Mouse (Mus musculus) limb, embryonic 10.5 days (tissue): ENCODE data around the gene Robo1. TPM values are rescaled to one million over a fixed set of nuclear protein-coding genes. Genes with fewer than 3 reads are reported as not detected.

Source experiments
- DNase-seq: peaks from one replicate; pipeline ENCODE4 v3.0.0-alpha.2; 2017; ENCODE audit warnings: low spot score
- H3K27ac ChIP-seq: fragments of 300-500 bp; sonication (generic); 2 replicates; pipeline ENCODE4 v1.5.1; 2016; ENCODE audit warnings: mild to moderate bottlenecking
- H3K27me3 ChIP-seq: fragments of 300-500 bp; sonication (generic); 2 replicates; pipeline ENCODE4 v1.6.1; 2016; ENCODE audit warnings: low read depth, mild to moderate bottlenecking; ENCODE audit not compliant: poor library complexity, severe bottlenecking
- H3K36me3 ChIP-seq: fragments of 300-500 bp; sonication (generic); 2 replicates; pipeline ENCODE4 v1.6.1; 2016; ENCODE audit warnings: mild to moderate bottlenecking, moderate library complexity
- H3K4me1 ChIP-seq: fragments of 300-500 bp; sonication (generic); 2 replicates; pipeline ENCODE4 v1.6.1; 2016
- H3K4me3 ChIP-seq: fragments of 300-500 bp; sonication (generic); 2 replicates; pipeline ENCODE4 v1.5.1; 2016; ENCODE audit warnings: mild to moderate bottlenecking, moderate library complexity
- H3K9me3 ChIP-seq: fragments of 300-500 bp; sonication (generic); replicated peaks from 2 replicates; pipeline ENCODE4 v1.6.1; 2016; ENCODE audit warnings: mild to moderate bottlenecking
- WGBS: fragments of 180-500 bp; shearing (Covaris S2); methylation state at CpG from one replicate; pipeline ENCODE4 v1.1.7; 2016; 5-methylcytosine and 5-hydroxymethylcytosine counted together
- polyA plus RNA-seq: library from polyadenylated mRNA; unstranded; fragments of >200 nt; fragmentation: Nextera tagmentation; extraction: Ambion mirVana; gene quantifications from 2 replicates; pipeline ENCODE4 v1.2.1, GENCODE M21; 2016

Gene Robo1
- polyA plus RNA-seq, 1 experiment from 2014 or later, result 42.1 TPM

- WGBS, result 76% methylated on average over 15 of the region's 15 CpGs
- Histone ChIP-seq H3K27me3 (no peaks in the 10 kb centered on the region), H3K36me3 (no peaks in the 10 kb centered on the region), H3K9me3 (no peaks in the 10 kb centered on the region), H3K4me3 (no peak overlapping the region), H3K27ac (no peak overlapping the region), H3K4me1 (peaks cover 17% of the 10 kb centered on the region)
- DNase-seq, result no peak
Measured at GRCm38 (mm10) chr16:72800121-72800749, 492.1 kb downstream of the Robo1 start.

DNA sequence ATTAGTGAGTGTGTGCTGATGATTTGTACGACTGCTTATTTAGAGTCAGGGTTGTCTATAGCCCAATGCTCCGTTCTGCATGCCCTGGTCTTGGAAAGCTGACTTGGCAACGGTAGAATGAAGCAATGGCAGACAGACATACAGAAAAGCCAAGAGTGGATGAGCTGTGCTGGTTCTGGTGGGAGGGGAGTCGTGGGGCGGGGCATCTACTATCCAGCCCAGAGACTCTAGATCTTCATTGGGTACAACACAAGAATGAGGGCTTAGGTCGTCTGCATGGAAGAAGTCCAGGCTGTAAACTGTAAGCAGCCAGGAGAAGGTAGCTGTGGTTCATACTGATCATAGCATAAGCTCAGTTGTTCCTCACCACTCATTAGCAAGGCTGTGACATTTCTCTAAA is 492.7 kb downstream of the Robo1 start:
- WGBS, result 84% methylated on average over 6 of the region's 6 CpGs
- no peak overlapping the region for H3K27ac ChIP-seq
- no peaks in the 10 kb centered on the region for H3K36me3 ChIP-seq
- no peaks in the 10 kb centered on the region for H3K9me3 ChIP-seq
- no peak overlapping the region for H3K4me3 ChIP-seq
- H3K27me3 ChIP-seq, result no peaks in the 10 kb centered on the region
- DNase-seq, result no peak
- H3K4me1 ChIP-seq, result peaks cover 16% of the 10 kb centered on the region

- H3K27me3 ChIP-seq, result no peaks in the 10 kb centered on the region
- H3K36me3 ChIP-seq, result no peaks in the 10 kb centered on the region
- peak overlapping the region; percentile 24 for H3K4me3 ChIP-seq
- peak overlapping the region; percentile 64; the same call in 1 of the 2 replicates for H3K27ac ChIP-seq
- DNase-seq, result no peak
- no peaks in the 10 kb centered on the region for H3K9me3 ChIP-seq
- peaks cover 50% of the 10 kb centered on the region for H3K4me1 ChIP-seq
- WGBS, result 27% methylated on average over 10 of the region's 10 CpGs
Measured at GRCm38 (mm10) chr16:72808351-72808750, 500.2 kb downstream of the Robo1 start.

DNA sequence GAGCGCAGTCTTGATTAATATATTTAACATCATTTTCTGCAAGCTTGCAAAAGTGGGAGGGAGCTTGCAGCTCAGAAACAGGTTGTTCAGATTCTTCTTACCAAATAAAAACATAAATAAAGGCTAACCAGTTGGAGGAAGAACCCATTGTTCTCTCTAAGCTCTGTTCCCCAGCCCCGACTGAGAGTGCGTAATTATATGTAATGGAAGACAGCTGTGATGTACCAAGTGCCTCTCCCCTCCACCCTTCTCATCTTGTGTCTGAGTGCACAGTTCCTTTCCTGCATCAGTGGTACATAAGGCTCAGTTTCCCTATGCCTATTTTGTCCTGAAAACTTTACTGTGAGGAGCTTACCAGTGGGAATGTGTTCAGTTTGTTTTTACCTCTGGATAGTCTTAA is 502.8 kb downstream of the Robo1 start:
- no peak for DNase-seq
- Histone ChIP-seq H3K27me3 (no peaks in the 10 kb centered on the region), H3K27ac (no peak overlapping the region), H3K36me3 (no peaks in the 10 kb centered on the region), H3K4me3 (no peak overlapping the region), H3K9me3 (no peaks in the 10 kb centered on the region), H3K4me1 (peaks cover 50% of the 10 kb centered on the region)
- 34% methylated on average over 3 of the region's 3 CpGs for WGBS

GRCm38 (mm10) chr16:72811494-72811893 is 503.4 kb downstream of the Robo1 start:
- no peaks in the 10 kb centered on the region for H3K27me3 ChIP-seq
- no peak overlapping the region for H3K4me3 ChIP-seq
- H3K9me3 ChIP-seq, result no peaks in the 10 kb centered on the region
- H3K36me3 ChIP-seq, result no peaks in the 10 kb centered on the region
- H3K4me1 ChIP-seq, result peaks cover 50% of the 10 kb centered on the region
- H3K27ac ChIP-seq, result peak overlapping the region; percentile 19; the same call in 1 of the 2 replicates
- DNase-seq, result no peak
- WGBS, result 79% methylated on average over 5 of the region's 5 CpGs

DNA sequence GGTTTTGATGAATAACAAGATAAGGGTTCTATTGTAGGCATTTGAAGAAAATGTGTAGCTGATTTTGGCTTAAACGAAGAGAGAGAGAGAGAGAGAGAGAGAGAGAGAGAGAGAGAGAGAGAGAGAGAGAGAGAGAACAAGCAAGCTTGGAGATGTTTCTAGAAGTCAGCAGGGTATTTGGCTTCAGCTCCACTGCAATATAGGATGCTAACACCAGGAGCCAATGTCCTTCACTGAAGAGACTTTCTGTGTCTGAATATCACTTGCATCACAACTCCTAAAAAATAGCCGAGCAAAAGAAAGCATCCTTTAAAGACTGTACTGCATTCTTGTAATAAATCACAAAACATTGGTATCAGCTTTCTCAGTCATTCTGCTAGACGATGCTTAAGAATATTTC is 503.8 kb downstream of the Robo1 start:
- no peak for DNase-seq
- H3K9me3 ChIP-seq, result no peaks in the 10 kb centered on the region
- H3K27ac ChIP-seq, result peak overlapping the region; percentile 19; the same call in 1 of the 2 replicates
- 35% methylated on average over 3 of the region's 3 CpGs for WGBS
- peaks cover 47% of the 10 kb centered on the region for H3K4me1 ChIP-seq
- no peaks in the 10 kb centered on the region for H3K27me3 ChIP-seq
- H3K36me3 ChIP-seq, result no peaks in the 10 kb centered on the region
- no peak overlapping the region for H3K4me3 ChIP-seq

DNA sequence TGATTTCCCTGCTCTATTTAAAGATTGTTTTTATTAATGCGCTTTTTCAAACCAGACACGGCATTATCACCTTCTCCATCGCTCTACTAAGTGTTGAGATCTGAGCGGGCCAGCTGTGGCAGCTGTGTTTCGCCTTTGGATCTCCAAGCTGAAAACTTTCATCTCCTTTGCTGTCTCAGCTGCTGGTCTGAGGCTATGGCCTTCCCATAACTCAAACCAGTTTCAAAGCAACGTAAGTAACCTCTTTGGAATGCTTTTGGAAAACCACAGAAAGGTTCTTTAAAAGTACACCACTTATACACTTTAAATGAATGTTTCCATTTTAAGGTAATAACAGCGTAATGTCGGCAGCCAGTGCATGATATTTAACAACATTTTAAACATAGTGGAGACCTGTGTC is 520.3 kb downstream of the Robo1 start:
- WGBS, result 59% methylated on average over 8 of the region's 8 CpGs
- Histone ChIP-seq H3K4me1 (peaks cover 29% of the 10 kb centered on the region), H3K9me3 (no peaks in the 10 kb centered on the region), H3K27ac (no peak overlapping the region), H3K4me3 (no peak overlapping the region), H3K27me3 (no peaks in the 10 kb centered on the region), H3K36me3 (no peaks in the 10 kb centered on the region)
- no peak for DNase-seq

- WGBS, result 63% methylated on average over 8 of the region's 8 CpGs
- Histone ChIP-seq H3K36me3 (no peaks in the 10 kb centered on the region), H3K27ac (no peak overlapping the region), H3K27me3 (no peaks in the 10 kb centered on the region), H3K4me1 (peaks cover 29% of the 10 kb centered on the region), H3K9me3 (no peaks in the 10 kb centered on the region), H3K4me3 (no peak overlapping the region)
- DNase-seq, result no peak
Measured at GRCm38 (mm10) chr16:72829530-72829929, 521.4 kb downstream of the Robo1 start.

GRCm38 (mm10) chr16:72830394-72831056 is 522.4 kb downstream of the Robo1 start:
- Histone ChIP-seq H3K4me3 (no peak overlapping the region), H3K36me3 (no peaks in the 10 kb centered on the region), H3K9me3 (no peaks in the 10 kb centered on the region), H3K4me1 (peaks cover 29% of the 10 kb centered on the region), H3K27ac (no peak overlapping the region), H3K27me3 (no peaks in the 10 kb centered on the region)
- no peak for DNase-seq
- WGBS, result 12% methylated on average over 5 of the region's 5 CpGs

DNA sequence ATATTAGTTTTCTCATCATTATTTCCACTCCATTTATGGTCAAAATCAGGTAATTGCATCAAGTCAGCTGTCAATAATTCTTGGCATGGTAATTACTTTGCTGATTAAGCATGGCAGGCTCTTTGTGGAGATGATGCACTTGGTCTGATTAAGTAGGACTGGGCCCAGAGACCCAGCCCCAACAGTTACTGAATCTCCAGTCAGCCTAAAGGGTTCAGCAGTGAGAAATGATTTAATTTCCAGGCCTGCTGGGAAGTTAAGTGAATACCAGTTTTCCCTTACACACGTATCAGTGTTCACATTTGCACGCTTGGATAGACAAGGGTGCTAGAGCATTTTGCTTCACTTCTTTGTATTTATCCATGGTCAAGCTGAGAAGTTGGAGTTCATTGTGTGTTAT is 526.2 kb downstream of the Robo1 start:
- Histone ChIP-seq H3K9me3 (no peaks in the 10 kb centered on the region), H3K36me3 (no peaks in the 10 kb centered on the region), H3K4me3 (no peak overlapping the region), H3K4me1 (peaks cover 23% of the 10 kb centered on the region), H3K27me3 (no peaks in the 10 kb centered on the region), H3K27ac (no peak overlapping the region)
- no peak for DNase-seq
- WGBS, result 91% methylated on average over 2 of the region's 2 CpGs

GRCm38 (mm10) chr16:72839031-72839430 is 530.9 kb downstream of the Robo1 start:
- no peak for DNase-seq
- Histone ChIP-seq H3K27ac (no peak overlapping the region), H3K36me3 (no peaks in the 10 kb centered on the region), H3K4me3 (no peak overlapping the region), H3K9me3 (no peaks in the 10 kb centered on the region), H3K27me3 (no peaks in the 10 kb centered on the region), H3K4me1 (no peaks in the 10 kb centered on the region)
- 96% methylated on average over 1 of the region's 1 CpGs for WGBS

DNA sequence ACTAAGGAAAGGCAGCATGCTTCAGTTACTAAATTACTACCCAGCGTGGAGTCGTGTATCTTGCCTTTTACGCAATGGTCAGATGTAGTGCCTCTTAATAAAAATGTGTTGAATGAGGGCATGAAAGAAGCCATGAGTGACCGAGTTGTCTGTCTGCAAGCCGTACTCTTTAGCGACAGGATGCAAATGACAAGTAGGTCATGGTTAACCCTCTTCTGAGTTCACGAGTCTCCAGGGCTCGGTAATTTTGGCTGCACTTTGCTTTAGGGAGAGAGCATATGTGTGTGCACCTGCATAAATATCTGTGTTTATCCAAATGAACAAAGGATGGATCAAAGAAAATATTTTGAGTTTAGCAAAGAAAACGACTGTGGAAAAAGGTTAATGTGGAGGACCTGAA is 533.0 kb downstream of the Robo1 start:
- Histone ChIP-seq H3K36me3 (no peaks in the 10 kb centered on the region), H3K27me3 (no peaks in the 10 kb centered on the region), H3K4me1 (no peaks in the 10 kb centered on the region), H3K27ac (no peak overlapping the region), H3K9me3 (no peaks in the 10 kb centered on the region), H3K4me3 (no peak overlapping the region)
- 85% methylated on average over 9 of the region's 9 CpGs for WGBS
- DNase-seq, result no peak

GRCm38 (mm10) chr16:72854101-72854500 is 546.0 kb downstream of the Robo1 start:
- Histone ChIP-seq H3K4me1 (peaks cover 3% of the 10 kb centered on the region; the same call in 1 of the 2 replicates), H3K27ac (no peak overlapping the region), H3K36me3 (no peaks in the 10 kb centered on the region), H3K9me3 (no peaks in the 10 kb centered on the region), H3K27me3 (no peaks in the 10 kb centered on the region), H3K4me3 (no peak overlapping the region)
- DNase-seq, result no peak
- WGBS, result 93% methylated on average over 9 of the region's 9 CpGs
